Mouse (Mus musculus) hindbrain, embryonic 16.5 days (tissue): ENCODE data around the gene Chrna9. TPM values are rescaled to one million over a fixed set of nuclear protein-coding genes. Genes with fewer than 3 reads are reported as not detected.

Experiments used
- ATAC-seq: fragments of 200-750 bp; cut with Nextera tagmentation; 2 replicates; pipeline ENCODE4 v1.8.0; 2017; ENCODE audit warnings: moderate TSS enrichment, moderate library complexity
- H3K27ac ChIP-seq: fragments of 300-500 bp; sonication (generic); 2 replicates; pipeline ENCODE4 v1.5.1; 2014; ENCODE audit warnings: low read depth, mild to moderate bottlenecking, control low read depth, low read length, moderate library complexity
- H3K27me3 ChIP-seq: fragments of 300-500 bp; sonication (generic); replicated peaks from 2 replicates; pipeline ENCODE4 v1.6.1; 2014; ENCODE audit warnings: low read length; ENCODE audit not compliant: control insufficient read depth, insufficient read depth
- H3K36me3 ChIP-seq: fragments of 300-500 bp; sonication (generic); 2 replicates; pipeline ENCODE4 v1.6.1; 2014; ENCODE audit warnings: mild to moderate bottlenecking, low read length, moderate library complexity, mixed read lengths; ENCODE audit not compliant: control insufficient read depth, insufficient read depth
- H3K4me1 ChIP-seq: fragments of 300-500 bp; sonication (generic); 2 replicates; pipeline ENCODE4 v1.6.1; 2014; ENCODE audit warnings: low read depth, low read length; ENCODE audit not compliant: control insufficient read depth, insufficient read depth
- H3K4me2 ChIP-seq: fragments of 300-500 bp; sonication (generic); 2 replicates; pipeline ENCODE4 v1.6.1; 2014; ENCODE audit warnings: mild to moderate bottlenecking, low read length, control low read depth, moderate library complexity
- H3K4me3 ChIP-seq: fragments of 300-500 bp; sonication (generic); 2 replicates; pipeline ENCODE4 v1.5.1; 2014; ENCODE audit warnings: mild to moderate bottlenecking, low read length, control low read depth, moderate library complexity
- H3K9ac ChIP-seq: fragments of 300-500 bp; sonication (generic); 2 replicates; pipeline ENCODE4 v1.6.1; 2014; ENCODE audit warnings: low read depth, mild to moderate bottlenecking, control low read depth, low read length, moderate library complexity
- H3K9me3 ChIP-seq: fragments of 300-500 bp; sonication (generic); 2 replicates; pipeline ENCODE4 v1.6.1; 2014; ENCODE audit warnings: mild to moderate bottlenecking, low read length, moderate library complexity; ENCODE audit not compliant: control insufficient read depth
- WGBS: fragments of 180-500 bp; shearing (Covaris S2); extraction: QIAGEN DNeasy Blood & Tissue Kit; methylation state at CpG from one replicate; pipeline ENCODE4 v1.1.7; 2014; 5-methylcytosine and 5-hydroxymethylcytosine counted together
- polyA plus RNA-seq: library from polyadenylated mRNA; unstranded; fragments of >200 nt; fragmentation: Nextera tagmentation; extraction: Ambion mirVana; gene quantifications from 2 replicates; pipeline ENCODE4 v1.2.1, GENCODE M21; 2015

Gene Chrna9
- polyA plus RNA-seq, 1 experiment from 2014 or later: not detected

GRCm38 (mm10) chr5:65900113-65900512 lies 34.6 kb upstream of the Chrna9 start:
- Histone ChIP-seq H3K27ac (no peak overlapping the region), H3K4me2 (no peak overlapping the region), H3K36me3 (no peaks in the 10 kb centered on the region), H3K27me3 (no peaks in the 10 kb centered on the region), H3K4me3 (no peak overlapping the region), H3K4me1 (no peaks in the 10 kb centered on the region), H3K9ac (no peak overlapping the region), H3K9me3 (peaks cover 9% of the 10 kb centered on the region)
- ATAC-seq: no peak
- WGBS: 84% methylated on average over 6 of the region's 6 CpGs

- no peak overlapping the region for H3K4me3 ChIP-seq
- 0 out of 2 replicates have a peak, but pooled peaks have one; percentile 58 for ATAC-seq
Observed at GRCm38 (mm10) chr5:65900862-65901265, 33.9 kb upstream of the Chrna9 start.

GRCm38 (mm10) chr5:65901868-65902418 lies 32.8 kb upstream of the Chrna9 start:
- ATAC-seq: no peak
- Histone ChIP-seq H3K4me2 (no peak overlapping the region), H3K9ac (no peak overlapping the region), H3K4me3 (no peak overlapping the region), H3K4me1 (no peaks in the 10 kb centered on the region), H3K36me3 (no peaks in the 10 kb centered on the region), H3K27ac (no peak overlapping the region), H3K9me3 (peaks cover 9% of the 10 kb centered on the region), H3K27me3 (no peaks in the 10 kb centered on the region)
- WGBS: 94% methylated on average over 10 of the region's 10 CpGs

More at GRCm38 (mm10) chr5:65900862-65901265, 33.9 kb upstream of the Chrna9 start:
- H3K9me3 ChIP-seq: peaks cover 9% of the 10 kb centered on the region
- no peaks in the 10 kb centered on the region for H3K4me1 ChIP-seq
- WGBS: 40% methylated on average over 7 of the region's 7 CpGs
- no peak overlapping the region for H3K27ac ChIP-seq
- no peaks in the 10 kb centered on the region for H3K27me3 ChIP-seq
- no peak overlapping the region for H3K4me2 ChIP-seq
- no peak overlapping the region for H3K9ac ChIP-seq
- no peaks in the 10 kb centered on the region for H3K36me3 ChIP-seq

GRCm38 (mm10) chr5:65902811-65903210 lies 31.9 kb upstream of the Chrna9 start:
- Histone ChIP-seq H3K4me1 (no peaks in the 10 kb centered on the region), H3K9ac (no peak overlapping the region), H3K36me3 (no peaks in the 10 kb centered on the region), H3K9me3 (peaks cover 9% of the 10 kb centered on the region), H3K4me2 (no peak overlapping the region), H3K27me3 (no peaks in the 10 kb centered on the region), H3K27ac (no peak overlapping the region), H3K4me3 (no peak overlapping the region)
- ATAC-seq: no peak
- WGBS: 92% methylated on average over 9 of the region's 9 CpGs

GRCm38 (mm10) chr5:65904476-65904875 lies 30.2 kb upstream of the Chrna9 start:
- H3K4me2 ChIP-seq: no peak overlapping the region
- ATAC-seq: no peak
- H3K9ac ChIP-seq: no peak overlapping the region
- H3K27ac ChIP-seq: no peak overlapping the region
- H3K4me1 ChIP-seq: no peaks in the 10 kb centered on the region; the same call in 1 of the 2 replicates
- no peaks in the 10 kb centered on the region for H3K36me3 ChIP-seq
- 96% methylated on average over 4 of the region's 4 CpGs for WGBS
- peaks cover 9% of the 10 kb centered on the region for H3K9me3 ChIP-seq
- H3K4me3 ChIP-seq: no peak overlapping the region
- no peaks in the 10 kb centered on the region for H3K27me3 ChIP-seq

- no peak overlapping the region for H3K27ac ChIP-seq
- no peaks in the 10 kb centered on the region for H3K27me3 ChIP-seq
- H3K36me3 ChIP-seq: no peaks in the 10 kb centered on the region
- no peak overlapping the region for H3K4me2 ChIP-seq
- no peaks in the 10 kb centered on the region; the same call in 1 of the 2 replicates for H3K4me1 ChIP-seq
- no peak for ATAC-seq
- H3K9ac ChIP-seq: no peak overlapping the region
- no peak overlapping the region for H3K4me3 ChIP-seq
- peaks cover 5% of the 10 kb centered on the region; the same call in 1 of the 2 replicates for H3K9me3 ChIP-seq
- 55% methylated on average over 2 of the region's 2 CpGs for WGBS
Observed at GRCm38 (mm10) chr5:65908751-65909150, 26.0 kb upstream of the Chrna9 start.

GRCm38 (mm10) chr5:65909321-65909720 lies 25.4 kb upstream of the Chrna9 start:
- no peak overlapping the region for H3K4me2 ChIP-seq
- no peak overlapping the region for H3K27ac ChIP-seq
- no peaks in the 10 kb centered on the region; the same call in 1 of the 2 replicates for H3K4me1 ChIP-seq
- H3K9ac ChIP-seq: no peak overlapping the region
- WGBS: 62% methylated on average over 4 of the region's 4 CpGs
- H3K4me3 ChIP-seq: no peak overlapping the region
- H3K27me3 ChIP-seq: no peaks in the 10 kb centered on the region
- H3K9me3 ChIP-seq: peaks cover 3% of the 10 kb centered on the region; the same call in 1 of the 2 replicates
- ATAC-seq: peak; percentile 60; the same call in 1 of the 2 replicates
- no peaks in the 10 kb centered on the region for H3K36me3 ChIP-seq

- H3K4me2 ChIP-seq: no peak overlapping the region
- H3K9ac ChIP-seq: no peak overlapping the region
- H3K27ac ChIP-seq: no peak overlapping the region
- H3K9me3 ChIP-seq: no peaks in the 10 kb centered on the region
- ATAC-seq: no peak
- H3K36me3 ChIP-seq: no peaks in the 10 kb centered on the region
- WGBS: 84% methylated on average over 4 of the region's 4 CpGs
- H3K27me3 ChIP-seq: no peaks in the 10 kb centered on the region
- H3K4me3 ChIP-seq: no peak overlapping the region
- no peaks in the 10 kb centered on the region; the same call in 1 of the 2 replicates for H3K4me1 ChIP-seq
Observed at GRCm38 (mm10) chr5:65910398-65910797, 24.3 kb upstream of the Chrna9 start.

GRCm38 (mm10) chr5:65911676-65912075 lies 23.0 kb upstream of the Chrna9 start:
- Histone ChIP-seq H3K4me2 (no peak overlapping the region), H3K9ac (no peak overlapping the region), H3K36me3 (no peaks in the 10 kb centered on the region), H3K9me3 (no peaks in the 10 kb centered on the region), H3K4me1 (no peaks in the 10 kb centered on the region; the same call in 1 of the 2 replicates), H3K27me3 (no peaks in the 10 kb centered on the region), H3K27ac (no peak overlapping the region), H3K4me3 (no peak overlapping the region)
- no peak for ATAC-seq
- 75% methylated on average over 7 of the region's 7 CpGs for WGBS
